Mouse (Mus musculus) midbrain, embryonic 12.5 days (tissue): ENCODE measurements around the gene Rpl36a. TPM values are rescaled to one million over a fixed set of nuclear protein-coding genes. Genes with fewer than 3 reads are reported as not detected.

Source experiments
- ATAC-seq: fragments of 200-750 bp; cut with Nextera tagmentation; 2 replicates; pipeline ENCODE4 v1.8.0; 2017; ENCODE audit warnings: low read depth, moderate TSS enrichment, moderate library complexity; ENCODE audit not compliant: low FRiP score
- H3K27ac ChIP-seq: fragments of 300-500 bp; sonication (generic); replicated peaks from 2 replicates; pipeline ENCODE4 v1.5.1; 2016; ENCODE audit warnings: mild to moderate bottlenecking
- H3K27me3 ChIP-seq: fragments of 300-500 bp; sonication (generic); 2 replicates; pipeline ENCODE4 v1.6.1; 2016; ENCODE audit warnings: mild to moderate bottlenecking
- H3K36me3 ChIP-seq: fragments of 300-500 bp; sonication (generic); 2 replicates; pipeline ENCODE4 v1.6.1; 2016
- H3K4me1 ChIP-seq: fragments of 300-500 bp; sonication (generic); 2 replicates; pipeline ENCODE4 v1.6.1; 2016
- H3K4me2 ChIP-seq: fragments of 300-500 bp; sonication (generic); replicated peaks from 2 replicates; pipeline ENCODE4 v1.6.1; 2016; ENCODE audit warnings: mild to moderate bottlenecking, moderate library complexity
- H3K4me3 ChIP-seq: fragments of 300-500 bp; sonication (generic); 2 replicates; pipeline ENCODE4 v1.5.1; 2016; ENCODE audit warnings: mild to moderate bottlenecking
- H3K9ac ChIP-seq: fragments of 300-500 bp; sonication (generic); replicated peaks from 2 replicates; pipeline ENCODE4 v1.6.1; 2016; ENCODE audit warnings: mild to moderate bottlenecking, moderate library complexity
- H3K9me3 ChIP-seq: fragments of 300-500 bp; sonication (generic); 2 replicates; pipeline ENCODE4 v1.6.1; 2016; ENCODE audit warnings: mild to moderate bottlenecking
- WGBS: fragments of 180-500 bp; shearing (Covaris S2); methylation state at CpG from one replicate; pipeline ENCODE4 v1.1.7; 2016; 5-methylcytosine and 5-hydroxymethylcytosine counted together
- polyA plus RNA-seq: library from polyadenylated mRNA; unstranded; fragments of >200 nt; fragmentation: Nextera tagmentation; extraction: Ambion mirVana; gene quantifications from 2 replicates; pipeline ENCODE4 v1.2.1, GENCODE M21; 2016

Gene Rpl36a
- polyA plus RNA-seq, 1 experiment from 2014 or later, result 229 TPM

GRCm38 (mm10) chrX:134635860-134636259 is 50.4 kb downstream of the Rpl36a start:
- H3K36me3 ChIP-seq, result no peaks in the 10 kb centered on the region
- WGBS, result 78% methylated on average over 3 of the region's 3 CpGs

More at GRCm38 (mm10) chrX:134635860-134636259, 50.4 kb downstream of the Rpl36a start:
- Histone ChIP-seq H3K4me3 (no peak overlapping the region), H3K9me3 (no peaks in the 10 kb centered on the region), H3K4me2 (no peak overlapping the region), H3K27me3 (peaks cover 13% of the 10 kb centered on the region), H3K27ac (no peak overlapping the region), H3K4me1 (no peaks in the 10 kb centered on the region), H3K9ac (no peak overlapping the region)
- ATAC-seq, result no peak

Other genes with a start within 250 kb of the Rpl36a start
- gene Drp2, start 181.1 kb upstream of the Rpl36a start, polyA plus RNA-seq, result 13.9 and 16.4 TPM in 2 replicates
- not detected in 2 replicates for gene Taf7l, start 109.2 kb upstream of the Rpl36a start, polyA plus RNA-seq
- 49.5 and 50.3 TPM in 2 replicates for gene Timm8a1, start 43.8 kb upstream of the Rpl36a start, polyA plus RNA-seq
- 1.1 and 1.2 TPM in 2 replicates for gene Btk, start 2.1 kb upstream of the Rpl36a start, polyA plus RNA-seq
- 4.5 TPM in 2 replicates for gene Gla, start 15.5 kb downstream of the Rpl36a start, polyA plus RNA-seq
- 186 and 202 TPM in 2 replicates for gene Hnrnph2, start 15.5 kb downstream of the Rpl36a start, polyA plus RNA-seq
- gene Armcx4, start 100.9 kb downstream of the Rpl36a start, polyA plus RNA-seq, result 7.3 and 9.1 TPM in 2 replicates
- 67.1 and 68.8 TPM in 2 replicates for gene Armcx1, start 132.3 kb downstream of the Rpl36a start, polyA plus RNA-seq
- 22.3 and 24.5 TPM in 2 replicates for gene Armcx6, start 165.8 kb downstream of the Rpl36a start, polyA plus RNA-seq
- 56.6 and 60.5 TPM in 2 replicates for gene Armcx3, start 170.9 kb downstream of the Rpl36a start, polyA plus RNA-seq
- 85.0 and 89.8 TPM in 2 replicates for gene Armcx2, start 223.6 kb downstream of the Rpl36a start, polyA plus RNA-seq